Mouse (Mus musculus) small intestine, adult 2 months (tissue): Measurements from ENCODE around the gene Ggt1.

Experiments
- CTCF ChIP-seq: fragments of 200-500 bp; IDR thresholded peaks from 2 replicates; pipeline ENCODE4 v1.5.1; 2012; ENCODE audit warnings: low read depth, mild to moderate bottlenecking, control low read depth, inconsistent platforms, low read length, moderate library complexity, mixed read lengths; ENCODE audit not compliant: insufficient replicate concordance, insufficient read length; ENCODE audit errors: extremely low read depth
- POLR2A ChIP-seq: fragments of 200-500 bp; IDR thresholded peaks from 2 replicates; pipeline ENCODE4 v1.6.1; 2012; ENCODE audit warnings: low read depth, mild to moderate bottlenecking, control low read depth, inconsistent platforms, low read length, moderate library complexity

- TF ChIP-seq POLR2A (no peak), CTCF (peak; percentile 24; the same call in 1 of the 2 replicates)
These were observed 4.9 kb downstream of the Ggt1 start for GRCm38 (mm10) chr10:75566321-75566720.
